Mouse (Mus musculus): Measurements from ENCODE around the gene Tbccd1. TPM values are rescaled to one million over a fixed set of nuclear protein-coding genes. Genes with fewer than 3 reads are reported as not detected.

The Tbccd1 gene
- polyA plus RNA-seq, 1 experiment from 2014 or later = 35.2 TPM

- ATAC-seq (ENCODE audit: insufficient read depth, low FRiP score, low TSS enrichment) (no peak), DNase-seq (ENCODE audit: low spot score) (no peak)
- Histone ChIP-seq H3K36me3 (ENCODE audit: control insufficient read depth, insufficient read depth, low read length) (no peaks in the 10 kb centered on the region), H3K27me3 (ENCODE audit: control insufficient read depth, insufficient read depth, low read length) (no peaks in the 10 kb centered on the region), H3K4me3 (ENCODE audit: low read depth, low read length) (no peak overlapping the region), H3K4me2 (ENCODE audit: low read depth) (no peak overlapping the region), H3K9me3 (ENCODE audit: control insufficient read depth, low read length) (no peaks in the 10 kb centered on the region), H3K9ac (ENCODE audit: low read length) (no peak overlapping the region), H3K4me1 (ENCODE audit: control insufficient read depth, insufficient read depth, low read length) (no peaks in the 10 kb centered on the region), H3K27ac (ENCODE audit: low read depth, low read length) (no peak overlapping the region)
- 90% methylated on average over 8 of the region's 8 CpGs for WGBS
Measured at GRCm38 (mm10) chr16:22889716-22890115, 32.2 kb upstream of the Tbccd1 start.

- DNase-seq (ENCODE audit: low spot score) (no peak), ATAC-seq (ENCODE audit: insufficient read depth, low FRiP score, low TSS enrichment) (no peak)
- Histone ChIP-seq H3K4me2 (ENCODE audit: low read depth) (no peak overlapping the region), H3K9me3 (ENCODE audit: control insufficient read depth, low read length) (no peaks in the 10 kb centered on the region), H3K27ac (ENCODE audit: low read depth, low read length) (no peak overlapping the region), H3K9ac (ENCODE audit: low read length) (no peak overlapping the region), H3K4me1 (ENCODE audit: control insufficient read depth, insufficient read depth, low read length) (no peaks in the 10 kb centered on the region), H3K27me3 (ENCODE audit: control insufficient read depth, insufficient read depth, low read length) (no peaks in the 10 kb centered on the region), H3K36me3 (ENCODE audit: control insufficient read depth, insufficient read depth, low read length) (no peaks in the 10 kb centered on the region), H3K4me3 (ENCODE audit: low read depth, low read length) (no peak overlapping the region)
- whole genome bisulfite sequencing = 73% methylated on average over 4 of the region's 4 CpGs
Measured at GRCm38 (mm10) chr16:22888835-22889234, 31.4 kb upstream of the Tbccd1 start.

GRCm38 (mm10) chr16:22886726-22887125, 29.3 kb upstream of the Tbccd1 start:
- no peak overlapping the region for H3K9ac ChIP-seq (ENCODE audit: low read length)
- H3K9me3 ChIP-seq (ENCODE audit: control insufficient read depth, low read length) = no peaks in the 10 kb centered on the region
- no peaks in the 10 kb centered on the region for H3K4me1 ChIP-seq (ENCODE audit: control insufficient read depth, insufficient read depth, low read length)
- no peaks in the 10 kb centered on the region for H3K36me3 ChIP-seq (ENCODE audit: control insufficient read depth, insufficient read depth, low read length)
- ATAC-seq (ENCODE audit: insufficient read depth, low FRiP score, low TSS enrichment) = no peak
- DNase-seq (ENCODE audit: low spot score) = no peak
- H3K27me3 ChIP-seq (ENCODE audit: control insufficient read depth, insufficient read depth, low read length) = no peaks in the 10 kb centered on the region
- H3K4me2 ChIP-seq (ENCODE audit: low read depth) = no peak overlapping the region
- no peak overlapping the region for H3K4me3 ChIP-seq (ENCODE audit: low read depth, low read length)
- WGBS = 90% methylated on average over 3 of the region's 3 CpGs
- no peak overlapping the region for H3K27ac ChIP-seq (ENCODE audit: low read depth, low read length)

GRCm38 (mm10) chr16:22885356-22885755, 27.9 kb upstream of the Tbccd1 start:
- DNase-seq (ENCODE audit: low spot score) (no peak), ATAC-seq (ENCODE audit: insufficient read depth, low FRiP score, low TSS enrichment) (no peak)
- no peak overlapping the region for H3K4me3 ChIP-seq (ENCODE audit: low read depth, low read length)
- H3K4me2 ChIP-seq (ENCODE audit: low read depth) = no peak overlapping the region
- H3K27me3 ChIP-seq (ENCODE audit: control insufficient read depth, insufficient read depth, low read length) = no peaks in the 10 kb centered on the region
- no peak overlapping the region for H3K27ac ChIP-seq (ENCODE audit: low read depth, low read length)
- no peaks in the 10 kb centered on the region for H3K9me3 ChIP-seq (ENCODE audit: control insufficient read depth, low read length)
- no peaks in the 10 kb centered on the region for H3K36me3 ChIP-seq (ENCODE audit: control insufficient read depth, insufficient read depth, low read length)
- 41% methylated on average over 4 of the region's 4 CpGs for WGBS
- H3K4me1 ChIP-seq (ENCODE audit: control insufficient read depth, insufficient read depth, low read length) = no peaks in the 10 kb centered on the region
- H3K9ac ChIP-seq (ENCODE audit: low read length) = no peak overlapping the region

GRCm38 (mm10) chr16:22883441-22883840, 26.0 kb upstream of the Tbccd1 start:
- Histone ChIP-seq H3K9me3 (ENCODE audit: control insufficient read depth, low read length) (no peaks in the 10 kb centered on the region), H3K4me1 (ENCODE audit: control insufficient read depth, insufficient read depth, low read length) (no peaks in the 10 kb centered on the region), H3K4me3 (ENCODE audit: low read depth, low read length) (no peak overlapping the region), H3K36me3 (ENCODE audit: control insufficient read depth, insufficient read depth, low read length) (no peaks in the 10 kb centered on the region), H3K9ac (ENCODE audit: low read length) (no peak overlapping the region), H3K4me2 (ENCODE audit: low read depth) (no peak overlapping the region), H3K27ac (ENCODE audit: low read depth, low read length) (no peak overlapping the region), H3K27me3 (ENCODE audit: control insufficient read depth, insufficient read depth, low read length) (no peaks in the 10 kb centered on the region)
- DNase-seq (ENCODE audit: low spot score) = no peak
- ATAC-seq (ENCODE audit: insufficient read depth, low FRiP score, low TSS enrichment) = no peak
- WGBS = 86% methylated on average over 5 of the region's 5 CpGs

GRCm38 (mm10) chr16:22881487-22881886, 24.0 kb upstream of the Tbccd1 start:
- no peak for DNase-seq (ENCODE audit: low spot score)
- H3K27me3 ChIP-seq (ENCODE audit: control insufficient read depth, insufficient read depth, low read length) = no peaks in the 10 kb centered on the region
- ATAC-seq (ENCODE audit: insufficient read depth, low FRiP score, low TSS enrichment) = no peak
- 83% methylated on average over 4 of the region's 4 CpGs for WGBS
- no peak overlapping the region for H3K27ac ChIP-seq (ENCODE audit: low read depth, low read length)
- no peak overlapping the region for H3K4me2 ChIP-seq (ENCODE audit: low read depth)
- no peaks in the 10 kb centered on the region for H3K9me3 ChIP-seq (ENCODE audit: control insufficient read depth, low read length)
- no peaks in the 10 kb centered on the region for H3K36me3 ChIP-seq (ENCODE audit: control insufficient read depth, insufficient read depth, low read length)
- H3K4me1 ChIP-seq (ENCODE audit: control insufficient read depth, insufficient read depth, low read length) = no peaks in the 10 kb centered on the region
- no peak overlapping the region for H3K9ac ChIP-seq (ENCODE audit: low read length)
- H3K4me3 ChIP-seq (ENCODE audit: low read depth, low read length) = no peak overlapping the region

- Histone ChIP-seq H3K27ac (ENCODE audit: low read depth, low read length) (no peak overlapping the region), H3K4me3 (ENCODE audit: low read depth, low read length) (no peak overlapping the region), H3K9me3 (ENCODE audit: control insufficient read depth, low read length) (no peaks in the 10 kb centered on the region), H3K4me2 (ENCODE audit: low read depth) (no peak overlapping the region), H3K9ac (ENCODE audit: low read length) (no peak overlapping the region), H3K27me3 (ENCODE audit: control insufficient read depth, insufficient read depth, low read length) (no peaks in the 10 kb centered on the region), H3K36me3 (ENCODE audit: control insufficient read depth, insufficient read depth, low read length) (no peaks in the 10 kb centered on the region), H3K4me1 (ENCODE audit: control insufficient read depth, insufficient read depth, low read length) (no peaks in the 10 kb centered on the region)
- no peak for ATAC-seq (ENCODE audit: insufficient read depth, low FRiP score, low TSS enrichment)
- 23% methylated on average over 6 of the region's 6 CpGs for WGBS
- DNase-seq (ENCODE audit: low spot score) = no peak
Measured at GRCm38 (mm10) chr16:22880900-22881299, 23.4 kb upstream of the Tbccd1 start.

GRCm38 (mm10) chr16:22879945-22880595, 22.6 kb upstream of the Tbccd1 start:
- no peak for ATAC-seq (ENCODE audit: insufficient read depth, low FRiP score, low TSS enrichment)
- no peak overlapping the region for H3K9ac ChIP-seq (ENCODE audit: low read length)
- DNase-seq (ENCODE audit: low spot score) = no peak
- H3K4me1 ChIP-seq (ENCODE audit: control insufficient read depth, insufficient read depth, low read length) = no peaks in the 10 kb centered on the region
- H3K27me3 ChIP-seq (ENCODE audit: control insufficient read depth, insufficient read depth, low read length) = no peaks in the 10 kb centered on the region
- H3K4me2 ChIP-seq (ENCODE audit: low read depth) = no peak overlapping the region
- H3K36me3 ChIP-seq (ENCODE audit: control insufficient read depth, insufficient read depth, low read length) = no peaks in the 10 kb centered on the region
- no peaks in the 10 kb centered on the region for H3K9me3 ChIP-seq (ENCODE audit: control insufficient read depth, low read length)
- H3K27ac ChIP-seq (ENCODE audit: low read depth, low read length) = no peak overlapping the region
- no peak overlapping the region for H3K4me3 ChIP-seq (ENCODE audit: low read depth, low read length)
- 81% methylated on average over 7 of the region's 7 CpGs for WGBS

GRCm38 (mm10) chr16:22878716-22879115, 21.2 kb upstream of the Tbccd1 start:
- ATAC-seq (ENCODE audit: insufficient read depth, low FRiP score, low TSS enrichment) (no peak), DNase-seq (ENCODE audit: low spot score) (no peak)
- 74% methylated on average over 7 of the region's 7 CpGs for WGBS
- Histone ChIP-seq H3K36me3 (ENCODE audit: control insufficient read depth, insufficient read depth, low read length) (no peaks in the 10 kb centered on the region), H3K27me3 (ENCODE audit: control insufficient read depth, insufficient read depth, low read length) (no peaks in the 10 kb centered on the region), H3K9ac (ENCODE audit: low read length) (no peak overlapping the region), H3K4me2 (ENCODE audit: low read depth) (no peak overlapping the region), H3K4me3 (ENCODE audit: low read depth, low read length) (no peak overlapping the region), H3K4me1 (ENCODE audit: control insufficient read depth, insufficient read depth, low read length) (no peaks in the 10 kb centered on the region), H3K27ac (ENCODE audit: low read depth, low read length) (no peak overlapping the region), H3K9me3 (ENCODE audit: control insufficient read depth, low read length) (no peaks in the 10 kb centered on the region)
